Mouse (Mus musculus) erythroblast, embryonic 14.5 days (primary cell): ENCODE data around the gene Gm49721.
"Not testable (repeated sequence)": the region's sequence is repeated elsewhere in the genome, so short reads cannot be mapped to it uniquely, and the experiment has no call there.

ENCODE experiments used
- GATA1 ChIP-seq: IDR thresholded peaks from 2 replicates; pipeline ENCODE4 v1.6.1; 2012; ENCODE audit warnings: low read length, inconsistent platforms, mixed read lengths
- TAL1 ChIP-seq: IDR thresholded peaks from 3 replicates; pipeline ENCODE4 v1.6.1; 2012; ENCODE audit warnings: low read length, inconsistent platforms, mixed read lengths

DNA sequence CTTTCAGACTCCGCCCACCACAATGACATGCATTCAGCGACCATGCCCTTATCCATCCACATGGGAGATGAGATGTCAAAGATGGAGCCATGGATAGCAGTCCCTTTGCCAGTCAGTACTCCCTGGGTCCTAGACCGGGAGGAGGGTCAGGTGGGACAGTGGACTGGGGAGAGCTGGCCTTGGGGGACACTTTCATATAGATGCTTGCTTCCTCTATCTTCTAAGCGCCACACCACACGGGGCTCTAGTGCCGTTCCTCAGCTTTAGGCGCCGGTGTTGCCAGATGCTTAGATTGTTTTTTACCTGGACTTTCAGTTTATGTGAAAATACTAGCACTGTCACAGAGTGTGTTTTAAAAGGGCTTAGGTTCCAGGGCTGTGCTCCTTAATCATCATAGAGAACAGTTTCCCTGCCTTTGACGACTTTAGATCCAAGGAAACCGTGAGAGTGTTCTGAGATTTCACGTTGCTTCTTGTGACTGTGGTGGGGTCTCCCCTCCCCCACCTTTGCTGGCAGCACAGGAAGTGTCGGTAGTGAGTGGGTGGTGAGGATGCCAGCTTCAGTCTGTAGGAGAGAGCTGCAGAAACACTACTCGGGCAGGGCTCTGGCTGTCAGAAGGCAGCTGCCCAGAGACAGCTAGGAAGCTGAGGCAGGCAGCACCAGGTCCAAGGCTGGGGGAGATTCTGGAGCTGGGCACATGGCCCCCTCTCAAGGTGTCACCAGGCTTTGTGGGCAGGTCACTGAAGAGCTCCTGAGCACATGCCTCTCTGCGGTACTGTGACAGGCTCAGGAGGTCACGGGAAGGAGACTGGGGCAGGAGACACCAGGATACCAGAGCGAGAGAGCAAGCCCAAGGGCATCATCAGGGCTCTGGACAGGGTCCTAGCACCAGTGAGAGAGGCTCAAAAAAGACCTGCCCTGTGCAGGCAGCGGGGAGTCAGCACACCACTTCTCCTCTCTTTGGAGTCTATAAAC, 54.8 kb downstream of the Gm49721 start:
- TF ChIP-seq TAL1, GATA1: not testable (repeated sequence)
